Mouse (Mus musculus) heart, postnatal 0 days (tissue): ENCODE data around the gene Macf1.

Experiments
- CTCF ChIP-seq: IDR thresholded peaks from 2 replicates; pipeline ENCODE4 v1.5.1; 2016; ENCODE audit warnings: antibody characterized with exemption, control low read depth, low read depth
- EP300 ChIP-seq: IDR thresholded peaks from 2 replicates; pipeline ENCODE4 v1.6.1; 2016; ENCODE audit warnings: antibody characterized with exemption, low read depth

DNA sequence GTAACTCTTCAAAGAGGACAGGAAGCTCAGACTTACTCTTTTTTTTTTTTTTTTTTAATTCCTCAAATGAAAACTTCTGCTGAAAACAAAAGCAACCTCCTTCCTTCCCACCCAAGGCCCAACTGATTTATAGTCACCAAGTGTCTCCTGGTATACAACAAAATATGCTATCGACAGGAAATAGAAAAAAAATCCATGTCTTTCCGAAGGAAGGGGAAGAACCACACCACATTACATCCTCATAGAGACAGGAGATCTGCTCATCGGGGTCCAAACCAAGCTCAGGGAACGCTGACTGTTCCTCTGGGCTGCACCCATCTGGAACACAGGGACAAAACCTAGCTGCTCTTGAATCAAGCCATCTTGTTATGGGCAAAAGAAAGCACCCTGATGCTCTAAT, 50.3 kb downstream of the Macf1 start:
- TF ChIP-seq CTCF (no peak), EP300 (no peak)
